Mouse (Mus musculus) left cerebral cortex, adult 2 months (tissue): ENCODE results near the gene Ppef2. TPM values are rescaled to one million over a fixed set of nuclear protein-coding genes. Genes with fewer than 3 reads are reported as not detected.

Source experiments
- DNase-seq, 2 experiments: peaks; one replicate each; pipeline ENCODE4 v3.0.0; 2021 to 2022; ENCODE audit warnings: low spot score in 2 of 2, mixed read lengths in 1 of 2; ENCODE audit errors: extremely low spot score in 1 of 2
- H3K27ac ChIP-seq: fragments of 200-600 bp; 2 replicates; pipeline ENCODE4 v1.8.1; 2022
- H3K4me3 ChIP-seq: fragments of 200-600 bp; 2 replicates; pipeline ENCODE4 v1.8.1; 2022
- CTCF ChIP-seq: fragments of 200-600 bp; IDR thresholded peaks from 2 replicates; pipeline ENCODE4 v1.8.1; 2022; ENCODE audit warnings: antibody characterized with exemption, mild to moderate bottlenecking, moderate library complexity
- intact Hi-C: fragments of 180-260 bp; cut with DNase I; formaldehyde crosslinking; loops from one replicate; pipeline ENCODE4 v1.15.1; 2025
- long read RNA-seq, 2 experiments: library from polyadenylated mRNA; stranded (forward); transcript quantifications; one replicate each; pipeline ENCODE4 v2.0.0; 2021; ENCODE audit warnings: borderline mapping rate in 2 of 2
- total RNA-seq, 2 experiments: library from RNA; stranded (reverse); gene quantifications; 2 replicates each; pipeline ENCODE4 v1.2.3; 2021

The Ppef2 gene
- total RNA-seq: under 1 TPM; 0.54 to 0.75 TPM
- long read RNA-seq, experiment 1, partial matches to known transcripts: 0 of 2 reads
- long read RNA-seq, experiment 1, other reads (novel, unspliced or antisense): 2 of 2 reads
- long read RNA-seq, experiment 2: 0 reads

DNA sequence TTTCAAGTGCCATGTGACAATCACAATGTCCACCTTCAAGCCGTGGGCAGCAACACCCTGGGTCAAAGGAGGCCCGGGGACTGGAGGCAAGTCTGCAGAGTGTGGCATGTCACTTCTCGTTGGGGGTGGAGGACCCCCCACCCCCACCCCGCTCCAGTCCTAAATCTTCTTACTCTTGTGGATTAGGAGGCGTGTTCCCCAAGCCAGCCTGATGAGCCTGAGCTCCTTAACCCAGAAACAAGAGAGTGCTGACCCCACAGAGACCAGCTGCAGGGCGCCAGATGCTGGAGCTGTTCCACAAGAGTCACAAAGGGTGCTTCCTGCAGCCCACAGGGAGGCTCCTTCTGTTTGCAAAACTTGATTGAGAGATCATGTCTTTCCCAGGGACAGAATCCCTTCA lies at the start of gene Ppef2:
Gene Ppef2 (minus strand): TSS at position 61 of the 400 bp plus-strand sequence.
- intact Hi-C loops: no loop called here
- no peak within 1 kb of the TSS for H3K4me3 ChIP-seq
- H3K27ac ChIP-seq: no peak within 1 kb of the TSS
- no peak for TF ChIP-seq CTCF
- DNase-seq: no peak

DNA sequence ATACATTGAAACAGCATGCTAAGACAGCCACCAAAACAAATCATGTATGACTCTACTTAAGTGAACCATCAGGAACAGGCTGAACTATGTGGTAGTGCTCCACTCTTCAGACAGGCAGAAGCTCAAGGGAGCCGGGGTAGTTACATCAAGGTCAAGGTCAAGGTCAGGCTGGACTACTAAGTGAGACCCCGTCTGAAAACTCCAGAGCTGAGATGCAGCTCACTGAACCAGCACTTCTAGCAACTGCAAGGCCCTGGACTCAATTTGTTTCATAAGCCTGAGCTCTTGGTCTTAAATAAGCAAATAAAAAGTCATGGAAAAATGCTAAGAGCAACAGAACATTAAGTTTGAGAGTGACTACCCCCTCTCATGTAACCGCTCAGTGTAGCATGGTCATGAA lies 48.2 kb upstream of the Ppef2 start:
- DNase-seq: no peak
- intact Hi-C loops: loop anchor here (10.0 kb wide), 1 partner anchor 239 kb away; no protein-coding TSS in a partner anchor
- no peak overlapping the region for H3K4me3 ChIP-seq
- H3K27ac ChIP-seq: no peak overlapping the region
- no peak for TF ChIP-seq CTCF

DNA sequence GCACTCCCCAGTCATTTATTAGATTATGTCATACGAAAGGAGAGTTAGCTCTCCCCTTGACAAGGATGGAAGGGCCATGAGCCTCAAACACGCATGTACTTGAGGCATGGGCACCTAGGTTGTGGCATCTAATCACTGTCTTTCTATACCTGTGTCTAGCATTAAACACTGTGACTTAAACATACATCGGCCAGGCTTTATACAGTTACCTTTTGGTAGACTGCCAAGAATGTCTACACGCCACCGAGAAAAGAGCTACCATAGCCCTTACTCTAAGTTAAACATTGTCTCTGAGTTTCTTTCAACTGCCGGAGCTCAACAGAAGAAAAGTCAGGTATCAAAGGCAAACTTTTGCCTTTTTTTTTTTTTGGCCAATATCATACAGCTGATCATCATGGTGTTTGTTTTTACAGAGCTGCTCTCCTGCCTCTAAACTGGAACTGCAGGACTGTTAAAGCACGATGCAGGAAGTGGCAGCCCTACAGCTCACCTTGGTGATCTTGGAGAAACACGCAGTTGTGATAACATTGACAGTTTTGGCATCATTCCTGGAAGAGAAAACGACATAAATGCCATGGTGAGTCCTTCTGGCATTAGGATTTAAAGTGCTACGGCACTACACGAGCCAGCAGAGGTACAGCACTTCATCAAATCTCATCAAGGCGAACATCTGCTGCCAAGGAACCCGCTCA lies 46.2 kb upstream of the Ppef2 start:
- DNase-seq: no peak
- Histone ChIP-seq H3K4me3 (no peak overlapping the region), H3K27ac (no peak overlapping the region)
- no peak for TF ChIP-seq CTCF
- intact Hi-C loops: loop anchor here (10.0 kb wide), 1 partner anchor 237 kb away; no protein-coding TSS in a partner anchor

DNA sequence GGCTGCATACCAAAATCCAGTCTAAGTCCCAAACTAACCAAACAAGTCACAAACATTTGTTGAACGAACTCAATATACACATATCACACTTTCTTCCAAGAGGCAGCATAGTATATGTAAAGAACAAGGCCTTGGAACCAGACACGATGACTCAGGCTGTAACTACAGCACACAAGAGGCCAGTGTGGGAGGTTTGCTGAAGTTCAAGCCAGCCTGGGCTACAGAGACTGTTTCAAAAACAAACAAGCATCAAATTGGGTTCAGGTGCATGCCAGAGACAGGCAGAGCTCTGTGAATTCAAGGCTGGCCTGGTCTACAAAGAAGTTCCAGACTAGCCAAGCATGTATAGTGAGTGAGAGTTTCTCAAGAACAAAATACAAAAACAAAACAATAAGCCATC lies 38.4 kb upstream of the Ppef2 start:
- H3K4me3 ChIP-seq: no peak overlapping the region
- intact Hi-C loops: no loop called here
- TF ChIP-seq CTCF: no peak
- no peak overlapping the region for H3K27ac ChIP-seq
- DNase-seq: no peak

DNA sequence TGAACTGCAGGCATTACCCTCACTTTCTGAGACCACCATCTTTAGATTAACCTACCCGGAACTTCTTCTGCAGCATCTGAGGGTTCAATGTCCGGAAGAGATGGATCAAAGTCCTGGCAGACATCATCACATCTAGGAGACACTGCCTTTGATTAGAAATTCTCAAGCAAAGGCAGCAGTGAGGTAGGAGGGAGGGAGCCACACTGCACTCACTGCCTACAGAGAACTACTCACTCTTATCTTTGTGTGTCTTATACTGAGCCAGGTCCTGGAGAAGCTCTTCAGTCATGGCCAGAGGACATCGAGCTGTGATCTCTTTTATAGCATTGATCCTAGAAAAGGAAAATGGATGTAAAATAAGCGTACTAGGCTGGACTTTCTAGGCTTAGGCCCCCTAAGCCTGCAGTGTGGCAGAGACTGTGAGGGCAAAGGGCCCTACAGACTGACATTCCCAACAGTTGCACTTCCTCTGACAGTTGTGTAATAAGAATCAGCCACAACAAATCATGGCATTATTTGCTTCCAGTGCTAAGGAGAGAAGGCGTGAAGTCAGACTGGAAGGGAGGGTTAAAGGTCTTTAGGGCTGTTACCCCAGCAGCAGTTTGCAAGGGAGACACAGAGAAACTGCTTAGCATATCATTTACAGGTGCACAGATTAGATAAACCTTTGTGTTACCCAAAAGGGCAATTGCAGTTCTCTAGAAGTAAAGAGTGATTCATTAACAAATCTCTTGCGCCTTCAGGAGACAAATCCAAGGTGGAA lies 35.8 kb upstream of the Ppef2 start:
- Histone ChIP-seq H3K4me3 (no peak overlapping the region), H3K27ac (no peak overlapping the region)
- intact Hi-C loops: no loop called here
- no peak for TF ChIP-seq CTCF
- no peak for DNase-seq

DNA sequence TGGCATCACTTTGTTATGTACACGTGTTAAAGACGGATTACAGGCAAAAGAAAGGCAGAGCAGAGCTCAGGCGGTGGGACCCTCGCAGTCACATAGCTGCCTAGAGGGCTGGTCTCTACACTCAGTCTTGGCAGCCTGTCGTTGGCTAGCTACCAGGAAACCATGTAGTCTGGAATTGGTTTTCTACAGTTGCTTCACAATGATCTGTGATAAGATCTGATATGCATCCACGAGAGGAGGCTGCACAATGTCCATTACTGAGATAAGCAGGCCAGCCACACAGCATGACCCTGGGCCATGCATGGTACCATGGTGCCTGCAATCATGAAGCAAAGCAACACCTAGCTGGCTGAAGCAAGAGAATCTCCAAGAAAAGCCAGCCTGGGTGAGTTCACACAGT lies 31.8 kb upstream of the Ppef2 start:
- DNase-seq: no peak

DNA sequence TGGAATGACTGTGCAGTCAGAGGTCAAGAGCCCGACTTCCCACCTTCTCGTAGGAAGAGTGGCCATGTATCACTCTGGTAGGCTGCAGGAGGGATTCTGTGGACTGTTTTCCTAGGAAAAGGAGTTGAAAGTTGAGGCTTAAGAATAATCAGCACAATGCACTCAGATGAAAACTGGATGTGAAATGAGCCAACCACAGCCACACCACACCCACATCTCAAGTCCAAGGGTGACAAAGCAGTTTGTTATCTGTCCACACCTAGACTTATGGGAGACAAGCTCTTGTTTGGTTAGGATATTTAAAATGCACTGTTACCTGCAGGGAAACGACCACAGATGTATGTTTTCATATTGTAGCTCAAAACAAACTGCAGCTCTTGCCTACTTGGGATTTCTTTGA lies 27.0 kb upstream of the Ppef2 start:
- no peak overlapping the region for H3K27ac ChIP-seq
- DNase-seq: no peak
- TF ChIP-seq CTCF: no peak
- intact Hi-C loops: no loop called here
- no peak overlapping the region for H3K4me3 ChIP-seq

More for the DNA sequence above, 31.8 kb upstream of the Ppef2 start:
- intact Hi-C loops: no loop called here
- TF ChIP-seq CTCF: no peak
- no peak overlapping the region for H3K27ac ChIP-seq
- no peak overlapping the region for H3K4me3 ChIP-seq

DNA sequence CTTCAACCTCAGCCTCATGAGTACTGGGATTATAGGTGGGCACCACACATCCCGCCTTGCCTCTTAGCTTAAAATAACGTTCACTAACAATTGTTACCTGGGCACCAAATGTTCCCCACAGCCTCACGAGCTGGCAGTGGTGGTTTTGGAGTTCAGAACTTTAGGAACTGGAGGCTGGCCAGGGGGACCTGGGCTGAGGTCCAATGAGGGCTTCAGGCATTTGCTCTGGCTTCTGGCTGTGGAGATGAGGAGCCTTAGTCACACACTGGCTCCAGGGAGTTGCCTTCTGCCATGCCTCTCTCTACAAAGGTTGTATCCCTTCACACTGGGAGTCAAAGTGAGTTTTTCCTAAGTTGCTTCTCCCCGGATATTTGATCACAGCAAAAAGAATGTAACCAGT lies 26.5 kb upstream of the Ppef2 start:
- no peak for DNase-seq
- TF ChIP-seq CTCF: no peak
- intact Hi-C loops: no loop called here
- Histone ChIP-seq H3K27ac (no peak overlapping the region), H3K4me3 (no peak overlapping the region)

DNA sequence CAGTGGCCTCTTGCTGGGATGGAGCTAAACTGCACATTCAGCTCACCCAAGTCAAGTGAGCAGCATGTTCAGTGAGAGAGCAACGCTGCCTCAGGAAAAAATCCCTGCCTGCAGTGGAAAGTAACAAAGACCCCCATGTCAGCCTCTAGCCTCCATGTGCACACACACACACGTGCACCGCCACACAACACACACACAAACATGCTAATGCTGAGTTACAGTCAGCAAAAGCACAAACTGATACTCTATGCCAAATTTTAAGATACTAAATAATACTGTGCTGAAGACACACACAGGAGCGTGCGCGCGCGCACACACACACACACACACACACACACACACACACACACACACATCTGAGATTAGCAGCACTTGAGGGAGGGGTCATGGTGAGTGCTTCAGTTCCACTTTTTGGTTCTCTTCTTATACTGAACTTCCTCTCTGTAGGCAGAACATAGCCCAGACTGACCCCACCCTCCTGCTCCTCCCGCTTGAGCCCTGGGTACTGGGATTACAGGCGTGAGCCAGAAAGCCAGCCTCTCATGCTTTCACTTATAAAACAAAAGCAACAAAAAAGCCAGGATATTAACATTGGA lies 23.0 kb upstream of the Ppef2 start:
- no peak overlapping the region for H3K4me3 ChIP-seq
- intact Hi-C loops: loop anchor here (2.0 kb wide), 1 partner anchor 30 kb away; no protein-coding TSS in a partner anchor

DNA sequence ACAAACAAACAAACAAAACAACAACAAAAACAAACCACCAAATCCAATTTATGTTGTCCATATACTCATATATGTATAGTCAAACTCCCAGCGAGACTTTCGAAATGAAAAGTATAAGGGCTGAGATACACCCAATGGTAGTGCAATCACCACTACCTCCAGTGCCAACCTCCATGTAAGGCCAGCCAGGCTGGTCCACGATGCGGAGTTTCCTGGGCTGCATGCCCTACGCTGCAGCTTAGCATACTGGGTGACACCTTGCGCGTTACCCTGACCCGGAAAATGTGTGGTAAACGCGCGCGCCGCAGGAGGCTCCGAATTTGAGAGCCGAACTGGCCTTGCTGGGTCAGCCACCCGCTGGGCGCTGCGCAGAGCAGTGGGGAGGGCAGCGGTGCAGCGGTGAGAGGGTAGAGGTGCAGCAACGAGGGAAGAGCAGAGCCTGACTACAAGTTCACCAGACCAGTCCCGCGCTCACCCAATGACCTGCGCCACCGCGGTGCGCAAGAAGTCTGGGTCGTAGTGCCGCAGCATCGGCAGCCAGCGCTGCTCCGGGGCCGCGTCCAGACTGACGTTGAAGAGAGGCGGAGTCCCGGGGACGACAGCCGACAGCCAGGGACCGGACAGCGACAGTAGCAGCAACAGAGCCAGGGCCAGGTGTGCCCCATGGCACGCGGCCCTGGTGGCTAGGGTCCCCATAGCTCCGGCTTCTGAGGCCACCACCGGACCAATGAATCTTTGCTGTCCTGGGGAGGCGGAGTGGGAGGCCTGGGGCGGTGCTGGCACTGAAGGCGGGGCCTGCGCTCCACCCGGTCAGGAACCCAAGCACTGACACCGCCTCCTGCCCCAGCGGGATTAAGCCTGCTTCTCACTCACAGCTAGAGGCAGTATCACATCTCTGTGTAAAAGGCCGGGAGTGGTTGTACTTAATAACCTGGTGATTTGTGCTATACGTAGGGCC lies 21.6 kb upstream of the Ppef2 start, which contains the start of gene Naaa:
Gene Naaa (minus strand): TSS at position 734 of the 958 bp plus-strand sequence.
- peak within 1 kb of the TSS; percentile 51 for H3K4me3 ChIP-seq
- peak within 1 kb of the TSS; percentile 89 for H3K27ac ChIP-seq
- peak; percentile 46 for TF ChIP-seq CTCF
- DNase-seq: peak; percentile 76 to 82
- intact Hi-C loops: loop anchor here (2.0 kb wide), 1 partner anchor 31 kb away; no protein-coding TSS in a partner anchor

More for the DNA sequence above, 23.0 kb upstream of the Ppef2 start:
- DNase-seq: no peak
- no peak overlapping the region for H3K27ac ChIP-seq
- TF ChIP-seq CTCF: no peak

DNA sequence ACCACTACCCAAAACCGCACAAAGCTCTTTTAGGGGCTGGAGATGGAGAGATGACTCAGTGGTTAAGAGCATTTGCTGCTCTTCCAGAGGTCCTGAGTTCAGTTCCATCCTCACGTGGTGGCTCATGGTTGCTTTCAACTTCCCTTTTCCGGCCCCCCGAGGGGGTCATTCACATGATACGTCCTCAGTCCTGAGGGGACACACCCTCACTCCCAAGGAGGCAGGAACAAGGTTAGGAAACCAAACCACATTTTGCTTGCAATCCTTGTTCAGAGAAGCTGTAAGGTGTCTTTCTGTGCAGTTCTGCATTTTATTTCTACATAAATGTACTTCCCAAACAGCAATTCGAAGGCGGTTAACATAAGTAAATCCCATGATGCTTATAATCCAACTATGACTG lies 14.4 kb upstream of the Ppef2 start:
- intact Hi-C loops: no loop called here
- H3K4me3 ChIP-seq: no peak overlapping the region
- no peak for DNase-seq
- TF ChIP-seq CTCF: no peak
- H3K27ac ChIP-seq: no peak overlapping the region
